Mouse (Mus musculus) layer of hippocampus, adult 18-20 months (tissue): ENCODE measurements at regions not wholly inside any gene's neighbourhood (a gene's known extent, or its start where the extent isn't known, plus 50 kb on each side); places are given as distances from the start of the nearest gene placed in this dataset.

Source experiments
- DNase-seq, 2 experiments: peaks; one replicate each; pipeline ENCODE4 v3.0.0; 2022; ENCODE audit warnings: low spot score in 2 of 2

DNA sequence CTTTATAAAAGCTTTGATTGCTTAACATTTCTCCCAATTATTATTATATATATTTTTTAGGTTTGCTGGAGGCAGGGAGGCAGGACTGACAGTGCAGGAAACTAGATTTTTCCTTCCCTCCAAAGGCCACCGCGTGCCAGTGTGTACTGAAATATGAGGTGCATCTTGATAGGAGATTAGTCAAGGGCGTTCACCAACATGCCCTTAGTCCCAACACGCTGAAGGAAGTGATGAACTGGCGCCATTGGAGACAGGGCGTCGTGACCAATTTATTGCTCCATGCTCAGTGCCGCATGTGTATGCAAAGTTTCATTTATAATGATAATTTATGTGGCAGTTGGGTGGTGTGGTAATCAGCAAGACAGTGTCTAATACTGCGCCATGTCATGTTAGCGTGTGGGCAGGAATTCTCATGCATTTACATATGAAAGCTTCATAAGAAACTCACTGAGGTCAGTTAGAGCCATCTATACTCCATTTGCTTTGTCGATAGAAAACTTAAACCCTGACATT lies 66.2 kb downstream of the Isl1 start:
- no peak for DNase-seq

DNA sequence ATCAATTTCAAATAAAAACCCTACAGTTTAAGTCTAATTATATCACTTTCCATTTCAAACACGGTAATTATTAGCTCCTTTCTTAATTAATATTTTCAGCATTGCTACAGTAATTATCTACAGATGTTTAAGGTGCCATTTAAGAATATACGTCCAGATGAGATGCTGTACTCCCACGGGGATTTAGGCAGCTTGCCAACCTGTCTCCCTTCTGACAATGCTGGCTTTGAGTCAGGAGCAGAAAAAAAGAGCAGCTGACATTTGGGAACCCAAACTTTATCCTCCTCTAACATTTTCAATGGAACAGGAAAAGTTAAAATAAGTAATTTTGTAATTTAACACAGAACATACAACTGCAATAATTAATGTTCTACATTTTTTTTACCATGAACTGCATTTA lies 94.4 kb downstream of the Isl1 start:
- DNase-seq = peak in 1 of 2 experiments; percentile 7

DNA sequence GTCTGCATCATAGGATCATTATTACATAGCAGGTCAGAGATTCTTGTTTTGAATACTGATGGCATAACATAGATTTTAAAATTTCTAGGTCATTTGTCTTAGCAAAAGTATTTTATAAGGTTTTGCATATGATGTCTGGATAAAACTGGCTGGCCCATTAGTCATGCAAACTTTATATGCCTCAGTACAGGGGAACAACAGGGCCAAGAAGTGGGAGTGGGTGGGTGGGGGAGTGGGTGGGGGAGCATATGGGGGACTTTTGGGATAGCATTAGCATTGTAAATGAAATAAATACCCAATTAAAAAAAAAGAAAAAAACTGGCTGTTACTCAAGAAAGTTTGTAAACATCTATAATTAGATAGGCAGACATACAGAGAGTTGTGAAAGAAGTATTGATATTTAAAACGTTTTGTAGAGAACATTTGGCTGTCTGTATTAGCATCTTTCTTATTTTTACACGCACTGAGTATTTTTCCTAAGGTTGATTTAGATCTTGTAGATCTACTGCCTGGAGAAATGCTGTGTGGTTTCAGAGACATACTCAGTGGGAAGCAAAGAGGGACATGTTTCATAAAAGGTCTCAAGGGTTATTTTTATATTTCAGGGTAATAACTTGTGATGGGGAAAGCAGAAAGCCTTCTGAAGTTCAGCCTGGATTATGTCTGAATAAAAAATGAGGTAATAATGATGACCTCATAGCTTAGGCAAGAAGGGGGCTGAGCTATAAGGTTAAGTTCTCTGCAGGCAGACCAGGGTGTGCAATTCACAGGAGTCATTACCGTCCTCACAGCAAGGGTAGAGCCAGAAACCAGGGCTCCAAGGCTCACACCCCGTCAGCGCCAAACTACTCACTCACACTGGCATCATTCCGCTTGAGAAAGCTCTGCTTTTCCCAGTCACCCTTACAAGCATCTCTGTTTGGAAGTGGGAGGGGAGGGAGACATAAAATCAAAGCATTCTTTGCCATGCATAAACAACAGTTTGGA lies 95.4 kb downstream of the Isl1 start:
- DNase-seq = no peak

- DNase-seq = no peak
Measured at GRCm38 (mm10) chr13:116201177-116201920, 108.1 kb downstream of the Isl1 start.

DNA sequence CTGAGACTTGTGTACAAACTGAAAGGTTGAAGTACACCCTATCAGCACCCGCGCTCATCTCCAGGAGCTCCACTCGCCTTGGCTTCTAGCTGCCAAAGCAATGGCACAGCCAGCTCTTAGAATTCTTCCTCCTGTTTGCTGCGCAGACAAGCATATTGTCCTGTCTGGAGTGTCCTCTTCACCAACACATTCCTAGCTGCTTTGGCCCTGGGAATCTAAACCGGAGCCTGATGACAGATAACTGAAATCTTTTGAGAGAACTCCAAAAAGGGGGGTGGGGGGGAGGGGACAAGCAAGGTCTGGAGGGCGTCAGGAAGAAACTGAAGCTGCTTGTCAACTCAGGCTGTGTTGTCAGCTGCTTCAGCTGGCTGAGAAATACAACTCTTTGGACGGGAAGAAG lies 122.4 kb downstream of the Isl1 start:
- DNase-seq = no peak

- DNase-seq = no peak
Measured at GRCm38 (mm10) chr13:116177781-116178180, 131.7 kb downstream of the Isl1 start.

GRCm38 (mm10) chr13:116174976-116175375 lies 134.5 kb downstream of the Isl1 start:
- no peak for DNase-seq

GRCm38 (mm10) chr13:116173866-116174265 lies 135.6 kb downstream of the Isl1 start:
- no peak for DNase-seq

DNA sequence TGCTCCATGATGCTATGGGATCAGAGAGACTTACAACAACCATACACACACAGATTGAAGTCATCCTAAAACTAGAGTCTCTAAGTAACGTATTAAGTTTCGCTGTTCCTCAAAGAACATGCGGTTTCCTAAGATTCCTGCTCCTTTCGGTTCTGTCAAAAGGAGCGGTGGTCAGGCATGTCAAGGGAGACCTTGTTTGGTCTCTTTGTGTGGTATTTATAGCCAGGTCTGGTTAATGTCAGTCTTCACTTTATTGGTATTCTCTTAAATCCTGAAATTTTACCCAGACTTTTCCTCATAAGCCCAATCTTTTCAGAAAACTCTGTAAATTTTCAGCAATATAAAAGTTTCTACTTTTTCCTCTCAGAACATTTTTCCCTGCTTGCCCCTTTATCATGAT lies 166.5 kb downstream of the Isl1 start:
- DNase-seq = no peak

GRCm38 (mm10) chr13:116118664-116119063 lies 190.8 kb downstream of the Isl1 start:
- DNase-seq = no peak

GRCm38 (mm10) chr13:116111032-116111808 lies 198.3 kb downstream of the Isl1 start:
- DNase-seq = peak; percentile 3 to 65

DNA sequence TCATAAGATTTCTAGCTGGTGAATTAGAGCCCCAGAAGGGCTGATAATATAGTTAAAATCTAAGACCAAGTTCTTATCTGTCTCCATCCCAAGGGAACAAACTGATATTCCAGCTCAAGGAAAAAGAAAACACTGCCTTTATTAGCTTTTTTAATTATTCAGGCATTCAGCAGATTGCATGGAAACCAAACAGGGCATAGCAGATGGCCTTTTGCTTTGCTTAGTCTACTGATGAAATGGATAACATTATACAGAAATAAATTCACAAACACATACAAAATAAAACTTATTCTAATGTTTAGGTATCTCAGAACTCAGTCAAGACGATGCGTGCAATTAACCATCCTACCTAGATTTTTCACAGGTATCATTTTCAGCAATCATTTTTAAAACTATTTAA lies 198.9 kb downstream of the Isl1 start:
- peak in 1 of 2 experiments; percentile 45 for DNase-seq

GRCm38 (mm10) chr13:116087541-116088308 lies 221.8 kb downstream of the Isl1 start:
- no peak for DNase-seq

- DNase-seq = no peak
Measured at GRCm38 (mm10) chr13:116087140-116087539, 222.3 kb downstream of the Isl1 start.

DNA sequence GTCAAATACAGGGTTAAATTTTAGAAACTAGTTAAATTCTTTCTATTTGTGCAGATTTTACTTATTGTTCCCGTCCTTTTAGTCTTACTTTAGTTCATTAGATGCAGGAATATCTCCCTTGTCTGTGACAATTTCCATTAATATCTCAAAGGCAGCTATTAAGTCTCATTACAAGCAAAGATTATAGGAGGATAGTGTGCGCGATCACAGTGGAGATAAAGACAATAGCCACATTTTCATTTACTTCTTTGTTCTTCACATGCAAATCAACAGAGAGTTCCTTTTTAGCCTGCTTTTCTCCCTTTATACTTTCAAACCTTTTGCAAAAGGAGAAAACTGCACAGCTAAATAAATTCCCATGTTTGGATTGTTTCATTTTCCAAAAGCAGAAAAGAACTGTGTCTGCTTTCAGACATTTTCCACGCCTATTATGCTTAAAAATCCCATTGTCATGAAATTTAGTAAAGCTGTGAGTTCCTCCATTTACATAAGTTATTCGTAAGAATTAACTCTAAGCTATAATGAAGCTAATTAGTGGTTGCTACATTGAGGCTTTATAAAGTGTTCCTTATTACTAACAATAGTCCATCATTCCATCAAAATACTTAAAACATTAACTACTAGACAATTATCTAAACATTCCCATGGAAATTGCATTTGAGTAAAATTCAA lies 252.4 kb downstream of the Isl1 start:
- no peak for DNase-seq

DNA sequence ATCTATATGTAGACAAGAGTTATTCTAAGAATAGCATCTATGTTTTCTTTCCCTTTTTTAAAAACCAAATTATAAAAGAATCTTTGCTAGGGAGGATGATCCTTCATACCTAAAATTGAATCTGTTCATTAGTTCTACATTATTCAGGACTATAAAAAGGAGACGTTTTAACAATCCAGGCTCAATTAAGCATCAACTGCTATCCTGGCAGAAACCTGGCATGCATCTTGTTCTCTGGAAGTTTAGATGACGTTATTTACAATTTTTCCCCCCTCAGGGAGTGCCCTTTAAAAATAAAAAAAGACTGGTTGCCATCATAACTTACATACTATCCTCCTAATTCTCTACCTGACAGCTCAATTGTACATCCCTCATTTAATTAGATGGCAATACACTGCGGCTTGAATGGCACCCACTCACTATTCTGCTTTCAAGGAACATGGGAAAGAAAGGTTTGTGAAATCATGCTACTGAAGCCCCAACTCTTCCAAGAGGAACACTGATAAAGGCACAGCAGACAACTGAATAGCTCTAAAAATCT lies 253.3 kb downstream of the Isl1 start:
- DNase-seq = no peak

- DNase-seq = no peak
Measured at GRCm38 (mm10) chr13:116036166-116036565, 273.3 kb downstream of the Isl1 start.

GRCm38 (mm10) chr13:116030152-116030720 lies 279.3 kb downstream of the Isl1 start:
- no peak for DNase-seq

DNA sequence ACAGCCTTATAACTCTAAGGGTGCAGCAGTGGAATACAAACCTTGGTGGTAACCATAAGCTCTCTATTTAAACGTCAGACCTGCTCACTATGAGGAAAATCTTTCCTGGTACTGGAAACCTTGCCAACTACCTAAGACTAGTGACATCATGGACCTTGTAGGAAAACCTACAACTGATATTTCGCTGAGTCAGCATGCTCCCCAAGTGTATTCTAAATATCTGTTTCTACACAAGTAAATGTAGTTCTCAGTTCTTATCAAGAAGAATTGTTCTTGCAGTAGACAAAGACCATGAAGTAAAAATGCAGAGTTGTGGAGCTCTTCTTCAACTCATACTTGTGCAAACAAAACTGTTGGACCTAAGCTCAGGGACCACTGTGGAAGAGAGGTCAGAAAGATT lies 280.9 kb downstream of the Isl1 start:
- DNase-seq = no peak
